Mouse (Mus musculus) 3134 (cell line): ENCODE data around the gene Babam2.

Source experiments
- DNase-seq: peaks from one replicate; pipeline ENCODE4 v3.0.0-alpha.2; 2011; ENCODE audit warnings: low spot score; ENCODE audit not compliant: insufficient read length; ENCODE audit errors: extremely low read depth

Babam2 gene

DNA sequence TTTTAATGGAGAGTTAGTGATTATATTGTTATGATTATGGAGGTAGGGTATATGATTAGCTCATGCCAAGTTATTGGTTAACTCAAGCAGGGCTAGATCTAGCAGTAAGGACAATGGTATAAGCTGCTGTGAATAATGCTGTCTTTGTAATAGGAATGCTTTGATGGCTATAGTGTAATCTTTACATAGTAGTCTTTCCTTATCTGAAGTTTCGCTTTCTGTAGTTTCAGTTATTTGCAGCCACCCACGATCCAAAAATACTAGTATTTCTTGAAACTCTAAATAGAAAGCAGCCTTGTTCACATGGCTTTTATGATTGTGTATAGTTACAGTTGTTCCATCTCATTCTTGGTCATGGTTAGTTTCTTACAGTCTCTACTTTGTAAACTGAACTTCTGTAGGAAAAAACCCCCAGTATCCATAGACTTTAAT is 15.8 kb downstream of the Babam2 start:
- no peak for DNase-seq

DNA sequence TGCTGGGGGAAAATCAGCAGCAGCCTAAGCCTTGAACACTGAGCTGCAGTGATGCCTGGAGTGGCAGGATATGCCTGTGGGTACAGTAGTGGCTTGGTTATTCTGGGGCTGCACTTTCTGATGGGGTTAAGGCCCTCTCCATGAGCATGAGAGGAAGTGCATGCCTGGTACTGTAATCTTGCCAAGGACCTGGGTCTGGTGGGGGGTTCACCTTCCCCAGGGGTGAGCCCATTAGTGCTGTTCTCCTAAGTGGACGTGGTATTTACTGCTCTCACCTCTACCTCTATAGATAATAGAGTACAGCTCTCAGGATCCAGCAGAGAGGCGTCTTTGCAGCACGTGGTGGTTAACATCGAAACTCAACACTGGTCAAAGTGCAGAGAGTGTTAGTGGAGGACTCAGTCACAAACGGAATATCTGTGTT is 16.4 kb downstream of the Babam2 start:
- no peak for DNase-seq

DNA sequence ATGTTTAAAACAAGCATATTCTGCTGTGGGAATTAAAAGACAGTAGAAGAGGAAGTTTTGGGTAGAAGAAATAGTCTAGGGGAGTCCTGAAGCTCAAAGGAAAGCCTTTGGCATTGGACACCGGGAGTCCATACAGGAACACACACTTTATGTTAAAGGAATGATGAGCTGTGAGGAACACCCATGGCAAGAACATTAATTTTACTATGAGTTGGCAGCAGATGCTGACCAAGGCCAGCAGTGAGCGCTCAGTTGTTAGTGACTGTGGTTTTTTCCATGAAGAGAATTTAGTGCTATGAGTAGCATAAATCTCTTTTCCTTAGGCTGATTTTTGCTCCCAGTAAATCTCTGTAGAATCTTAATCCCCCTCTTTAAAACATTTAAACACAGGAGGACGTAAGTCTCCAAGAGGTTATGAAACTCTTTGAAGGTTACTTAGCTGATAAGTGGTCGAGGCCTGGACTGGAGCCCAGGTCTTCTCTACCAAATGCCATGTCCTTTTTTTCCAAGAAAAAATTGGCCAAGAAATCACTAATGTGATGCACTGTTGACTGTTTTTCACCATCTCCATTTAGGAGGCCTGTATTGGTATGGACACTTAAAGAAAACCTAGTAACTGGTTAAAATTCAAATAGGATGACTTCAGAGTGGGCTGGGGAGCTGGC is 18.1 kb downstream of the Babam2 start:
- no peak for DNase-seq

DNA sequence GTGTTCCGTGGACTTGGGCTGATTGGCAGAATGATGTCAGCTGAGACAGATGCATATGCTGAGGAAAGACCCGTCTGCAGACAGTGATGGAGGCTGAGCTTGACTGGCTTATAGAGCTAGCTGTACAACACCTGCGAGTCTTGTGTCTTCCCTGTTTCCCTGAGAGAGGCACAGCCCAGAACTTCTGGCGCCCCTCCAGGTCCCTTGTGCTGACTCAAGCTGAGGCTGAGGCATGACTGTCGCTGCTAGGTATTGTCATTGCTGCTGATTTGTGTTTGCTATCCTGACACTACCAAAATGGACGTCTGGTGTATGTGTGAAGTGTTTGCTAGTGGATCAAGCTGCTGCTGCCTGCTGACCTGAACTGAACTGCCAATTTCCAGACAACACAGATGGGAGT is 27.0 kb downstream of the Babam2 start:
- DNase-seq, result peak; percentile 18

DNA sequence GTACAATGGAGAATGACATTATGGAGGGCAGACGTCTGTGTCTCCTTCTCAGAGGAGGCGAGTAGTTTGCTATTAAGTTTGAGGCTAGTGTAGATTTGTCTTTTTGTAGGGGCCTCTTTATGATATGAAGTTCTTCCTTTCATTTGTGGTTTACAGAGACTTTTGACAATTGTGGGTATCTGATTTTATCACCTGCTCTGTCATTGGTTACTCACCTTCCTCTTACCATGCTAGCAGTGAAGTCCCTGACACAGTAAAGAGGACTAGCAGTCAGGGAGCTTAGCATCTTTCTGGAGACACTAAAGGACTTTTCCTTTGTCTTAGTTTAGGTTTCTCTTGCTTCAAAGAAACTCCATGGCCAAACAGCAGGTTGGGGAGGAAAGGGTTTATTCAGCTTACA is 28.4 kb downstream of the Babam2 start:
- DNase-seq, result no peak

DNA sequence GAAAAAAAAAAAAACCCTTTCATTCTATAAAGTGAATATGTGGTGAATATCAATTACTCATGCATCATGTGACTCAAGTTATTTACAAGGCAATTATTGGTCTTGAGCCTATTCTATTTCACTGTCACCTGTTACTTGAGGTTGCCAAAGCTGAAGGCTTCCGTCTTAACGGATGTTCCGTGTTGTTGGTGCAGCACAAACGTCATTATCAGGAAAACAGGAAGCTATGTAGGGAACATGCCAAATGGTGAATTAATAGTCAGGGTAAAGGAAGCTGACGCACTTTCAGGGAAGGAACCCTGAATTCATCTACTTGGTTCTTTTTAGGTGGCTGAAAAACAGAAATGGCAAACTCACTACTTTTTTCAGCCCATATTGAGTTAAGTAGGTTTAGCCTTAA is 30.0 kb downstream of the Babam2 start:
- DNase-seq, result no peak

DNA sequence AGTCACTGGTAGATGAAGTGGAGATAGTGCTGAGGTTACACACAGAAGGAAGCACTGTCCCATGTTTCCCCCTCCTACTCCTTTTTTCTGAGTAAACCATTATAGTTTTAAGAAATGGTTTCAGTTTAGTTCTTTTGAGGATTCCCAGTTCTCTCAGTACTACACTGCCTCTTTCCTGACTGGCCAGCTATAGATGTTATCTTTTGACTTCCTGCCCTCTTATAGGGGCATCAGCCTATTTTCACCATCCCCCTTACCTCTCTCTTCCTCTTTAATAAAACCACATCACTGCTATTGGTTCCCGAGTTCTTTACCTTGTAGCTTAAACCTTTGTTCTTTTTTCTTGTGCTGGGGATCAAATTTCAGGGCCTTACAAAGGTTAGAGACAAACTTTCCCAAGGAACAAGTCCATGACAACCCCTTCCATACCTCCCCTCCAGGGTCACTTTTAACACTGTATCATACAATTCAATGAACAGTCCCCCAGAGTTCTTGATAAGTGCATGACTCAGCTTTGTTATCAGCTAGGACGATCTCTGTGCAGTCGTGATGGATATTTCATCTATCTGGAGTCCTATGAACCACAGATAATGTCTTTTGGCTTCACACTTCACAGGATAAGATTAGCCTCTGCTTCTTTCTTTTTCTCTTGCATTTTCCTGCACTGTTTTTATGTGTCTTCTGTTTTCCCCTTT is 35.3 kb downstream of the Babam2 start:
- DNase-seq, result no peak

DNA sequence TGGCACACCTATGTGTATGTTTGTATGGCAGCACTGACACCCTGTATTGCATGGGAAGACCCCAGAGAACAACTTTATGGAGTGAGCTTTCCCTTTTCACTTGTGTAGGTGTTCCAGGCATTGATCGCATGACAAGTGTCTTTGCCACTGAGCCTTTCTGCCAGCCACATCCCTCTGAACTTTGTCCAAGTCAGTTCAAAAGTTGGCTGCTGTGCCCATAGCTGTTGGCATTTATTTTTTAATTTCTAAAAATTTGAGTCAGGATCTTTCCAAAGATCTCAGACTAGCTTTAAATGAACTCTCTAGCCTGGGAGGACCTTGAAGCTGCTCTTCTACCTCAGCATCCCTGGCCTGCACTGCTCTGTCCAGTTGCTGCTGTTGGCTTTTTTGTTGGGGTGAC is 44.4 kb downstream of the Babam2 start:
- DNase-seq, result no peak

DNA sequence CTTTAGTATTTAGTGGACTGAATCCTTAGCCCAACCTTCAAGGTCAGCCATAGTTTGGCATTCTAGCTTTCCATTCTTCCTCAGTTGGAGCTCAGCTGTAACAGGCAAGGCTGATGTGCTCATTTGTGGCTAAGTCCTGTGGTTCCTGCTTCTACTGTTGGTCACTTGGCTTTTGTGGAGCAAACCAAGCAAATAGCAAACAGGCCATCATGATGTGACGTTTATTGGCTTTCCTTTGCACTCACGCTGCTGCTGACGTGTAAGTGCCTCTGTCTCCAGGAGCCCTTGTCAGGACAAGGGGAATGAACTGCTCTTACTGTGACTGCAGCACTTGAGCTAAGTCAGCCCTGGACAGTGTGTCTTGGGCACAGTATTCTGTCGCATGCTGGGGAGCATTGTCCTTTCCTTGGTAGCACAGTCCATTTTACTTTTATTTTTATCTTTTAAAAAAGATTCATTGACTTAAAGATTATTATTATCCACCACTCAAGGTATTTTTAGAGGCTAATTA is 45.1 kb downstream of the Babam2 start:
- DNase-seq, result peak; percentile 34

DNA sequence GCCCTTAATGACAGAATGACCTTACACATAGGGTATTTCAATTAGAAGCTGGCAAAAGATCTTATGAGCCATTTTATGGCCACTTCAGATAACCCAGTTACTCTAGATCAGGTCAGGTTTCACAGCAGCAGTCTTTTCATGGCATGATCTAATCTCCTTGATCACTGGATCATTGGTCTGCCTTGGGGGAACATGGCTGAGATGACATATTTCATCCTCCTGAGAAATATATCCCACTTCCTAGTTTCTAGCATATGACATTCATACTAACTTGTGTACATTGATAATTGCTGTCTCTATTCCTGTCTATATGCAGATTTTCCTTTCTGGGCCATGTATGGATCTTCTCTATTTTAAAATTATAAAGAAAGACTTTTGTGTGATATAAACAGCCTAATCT is 51.9 kb downstream of the Babam2 start:
- DNase-seq, result no peak

DNA sequence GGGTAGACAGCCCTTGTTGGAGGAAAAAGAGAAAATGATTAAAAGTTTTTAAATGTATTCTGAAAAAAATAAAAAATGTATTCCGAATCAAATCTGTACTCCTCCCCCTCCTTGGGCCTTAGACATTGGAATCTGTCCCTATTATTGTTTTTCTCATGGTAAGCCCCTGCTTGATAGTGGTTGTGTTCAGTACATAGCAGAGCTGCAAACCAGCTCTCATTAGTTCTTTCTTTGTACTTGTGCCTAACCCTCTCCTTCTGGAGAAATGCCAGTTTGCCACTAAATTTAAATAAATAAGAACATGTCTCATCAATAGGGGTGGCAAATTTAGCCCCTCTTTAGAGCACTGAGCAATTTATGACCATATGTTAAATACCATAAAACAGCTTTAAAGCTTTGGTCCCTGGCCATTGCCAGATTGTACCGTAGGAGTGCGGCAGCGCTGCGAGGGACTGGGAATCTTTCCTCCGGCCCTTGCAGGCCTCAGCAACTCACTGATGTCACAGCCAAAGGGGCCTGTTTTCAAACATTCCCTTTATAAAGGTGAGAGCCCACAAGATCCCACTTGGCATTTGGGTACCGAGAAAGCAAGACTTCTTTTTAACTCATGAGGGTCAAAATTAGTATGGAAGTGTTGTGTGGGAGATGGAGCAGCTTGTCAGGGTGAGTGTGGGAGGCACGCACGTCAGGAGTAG is 52.9 kb downstream of the Babam2 start:
- peak; percentile 19 for DNase-seq

DNA sequence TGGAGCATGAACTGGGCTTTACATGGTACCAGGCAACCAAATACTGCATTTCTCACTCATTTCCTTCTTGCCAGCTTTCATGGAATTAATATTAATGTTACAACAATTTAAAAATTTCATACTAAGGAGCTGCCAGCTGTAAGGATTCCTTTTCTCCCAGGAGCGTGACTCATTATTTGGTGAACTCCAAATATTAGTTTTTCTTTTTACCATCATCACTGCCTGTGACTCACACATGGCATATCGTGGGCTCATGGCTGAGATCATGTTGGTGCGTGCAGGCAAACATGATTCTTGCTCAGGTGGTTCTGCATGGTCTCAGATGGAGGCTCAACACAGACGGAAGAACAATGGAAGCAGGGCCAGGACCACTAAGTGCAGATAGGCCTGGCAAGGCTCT is 53.5 kb downstream of the Babam2 start:
- peak; percentile 60 for DNase-seq

DNA sequence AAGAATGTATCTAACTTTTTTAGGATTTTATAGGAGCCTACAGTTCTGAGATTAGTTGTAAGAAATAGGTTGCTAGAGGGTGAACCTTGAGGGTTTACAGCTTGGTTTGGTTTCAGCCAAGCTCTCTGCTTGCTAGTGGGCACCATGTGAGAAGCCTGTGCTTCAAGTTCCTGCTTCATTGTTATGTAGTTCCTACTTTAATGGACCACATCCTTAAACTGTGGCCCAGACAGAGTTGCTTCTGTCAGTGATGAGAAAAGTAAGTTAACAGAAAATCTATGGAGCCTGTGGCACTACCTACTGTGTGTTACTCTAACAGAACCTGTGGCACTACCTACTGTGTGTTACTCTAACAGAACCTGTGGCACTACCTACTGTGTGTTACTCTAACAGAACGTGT is 57.1 kb downstream of the Babam2 start:
- DNase-seq, result no peak

DNA sequence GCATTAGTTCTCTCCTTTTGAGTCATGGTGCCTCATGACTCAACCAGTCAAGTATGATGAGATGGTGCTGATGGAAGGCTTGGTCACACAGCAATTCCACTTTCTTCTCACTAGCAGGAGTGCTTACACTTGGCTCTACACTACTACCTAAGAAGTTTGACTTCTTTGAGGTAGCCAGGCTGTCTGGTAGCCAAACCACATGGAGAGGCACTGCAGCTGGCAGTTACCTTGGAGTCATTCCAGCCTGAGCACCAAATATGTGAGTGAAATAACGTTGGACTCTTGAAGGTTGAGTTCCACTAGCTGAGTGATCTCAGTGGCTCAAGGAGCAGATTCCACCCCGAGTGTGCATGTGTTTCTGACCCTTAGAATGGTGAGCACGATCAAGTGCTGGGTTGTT is 57.8 kb downstream of the Babam2 start:
- DNase-seq, result peak; percentile 82

DNA sequence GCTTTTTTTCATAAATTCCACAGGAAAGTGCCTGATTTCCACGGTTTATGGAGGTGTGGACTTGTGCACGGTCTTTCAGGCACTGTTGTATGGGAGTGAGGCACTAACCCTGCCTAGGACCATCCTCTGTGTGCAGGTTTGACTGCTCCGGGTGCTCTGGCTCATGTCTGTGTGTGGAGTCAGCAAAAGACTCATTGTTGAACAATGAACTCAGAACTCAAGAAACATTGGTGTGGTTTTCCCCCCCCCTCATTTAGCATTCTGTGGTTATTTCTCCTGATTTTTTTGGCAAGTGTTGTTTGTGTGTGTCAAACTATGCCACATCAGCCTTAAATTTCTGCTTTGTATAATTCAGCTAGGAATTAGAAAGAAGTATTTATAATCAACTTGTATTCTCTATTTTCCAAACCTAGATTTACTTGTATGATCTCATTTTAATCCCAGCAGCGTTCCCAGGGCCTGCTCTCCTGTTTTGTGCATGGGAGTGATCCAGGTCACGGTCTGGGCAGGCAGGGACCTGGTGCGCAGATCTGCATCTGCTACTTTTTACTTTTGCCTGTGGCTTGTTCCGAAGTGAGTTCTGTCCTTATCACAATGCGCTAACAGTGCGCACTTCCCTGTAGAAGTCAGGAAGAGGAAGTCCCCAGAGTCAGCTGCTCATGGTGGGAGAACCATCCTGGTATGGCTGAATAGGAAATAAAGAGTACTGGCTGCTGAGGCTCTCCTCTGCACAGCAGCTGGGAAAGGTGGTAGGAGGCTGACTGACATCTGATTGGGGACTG is 61.0 kb downstream of the Babam2 start:
- peak; percentile 76 for DNase-seq

DNA sequence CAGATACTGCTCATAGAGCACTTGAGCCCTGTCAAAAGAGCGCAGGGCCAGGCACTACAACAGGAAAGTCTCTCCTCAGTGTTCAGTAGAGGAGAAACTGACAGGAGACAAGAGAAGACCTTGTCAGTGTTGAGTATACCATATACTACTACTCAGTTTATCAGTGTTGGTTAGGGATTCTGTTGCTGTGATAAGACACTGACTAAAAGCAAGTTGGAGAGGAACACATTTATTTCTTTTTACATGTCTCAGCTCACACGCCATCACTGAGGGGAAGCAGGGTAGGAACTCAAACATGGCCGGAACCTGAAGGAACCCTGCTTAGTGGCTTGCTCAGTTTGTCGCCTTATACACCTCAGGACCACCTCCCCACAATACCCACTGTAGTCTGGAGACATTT is 64.4 kb downstream of the Babam2 start:
- no peak for DNase-seq

DNA sequence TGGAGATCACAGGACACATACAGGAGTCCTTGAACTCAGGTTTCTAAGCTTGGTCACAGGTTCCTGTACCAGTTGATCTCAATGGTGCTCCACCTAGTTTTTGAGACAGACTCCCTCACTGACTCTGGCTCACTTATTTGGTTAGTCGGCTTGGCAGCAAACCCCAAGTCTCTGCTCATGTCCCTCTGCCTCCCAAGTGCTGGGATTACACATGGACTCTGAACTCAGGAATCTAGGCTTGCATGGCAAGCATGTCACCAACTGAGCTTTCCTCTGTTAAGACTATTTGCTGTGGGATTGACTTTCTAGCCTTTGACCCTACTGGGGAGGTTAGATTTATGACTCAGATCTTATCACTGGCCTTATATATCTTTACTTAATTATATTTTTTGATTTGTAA is 65.3 kb downstream of the Babam2 start:
- no peak for DNase-seq

DNA sequence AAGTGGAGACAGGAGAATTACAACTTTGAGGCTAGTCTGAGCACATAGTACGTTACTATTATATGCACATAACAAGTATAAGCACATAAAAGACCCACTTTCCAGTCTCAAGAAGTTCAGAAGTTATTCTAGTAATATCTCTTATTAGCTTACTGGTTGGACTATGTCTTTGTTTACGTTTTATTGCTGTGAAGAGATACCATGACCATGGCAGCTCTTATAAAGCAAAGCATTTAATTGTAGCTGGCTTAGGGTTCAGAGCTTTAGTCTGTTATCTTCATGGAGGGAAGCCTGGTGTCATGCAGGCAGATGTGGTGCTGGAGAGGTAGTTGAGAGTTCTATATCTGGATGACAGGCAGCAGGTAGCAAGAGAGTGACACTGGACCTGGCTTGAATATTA is 68.3 kb downstream of the Babam2 start:
- DNase-seq, result no peak

DNA sequence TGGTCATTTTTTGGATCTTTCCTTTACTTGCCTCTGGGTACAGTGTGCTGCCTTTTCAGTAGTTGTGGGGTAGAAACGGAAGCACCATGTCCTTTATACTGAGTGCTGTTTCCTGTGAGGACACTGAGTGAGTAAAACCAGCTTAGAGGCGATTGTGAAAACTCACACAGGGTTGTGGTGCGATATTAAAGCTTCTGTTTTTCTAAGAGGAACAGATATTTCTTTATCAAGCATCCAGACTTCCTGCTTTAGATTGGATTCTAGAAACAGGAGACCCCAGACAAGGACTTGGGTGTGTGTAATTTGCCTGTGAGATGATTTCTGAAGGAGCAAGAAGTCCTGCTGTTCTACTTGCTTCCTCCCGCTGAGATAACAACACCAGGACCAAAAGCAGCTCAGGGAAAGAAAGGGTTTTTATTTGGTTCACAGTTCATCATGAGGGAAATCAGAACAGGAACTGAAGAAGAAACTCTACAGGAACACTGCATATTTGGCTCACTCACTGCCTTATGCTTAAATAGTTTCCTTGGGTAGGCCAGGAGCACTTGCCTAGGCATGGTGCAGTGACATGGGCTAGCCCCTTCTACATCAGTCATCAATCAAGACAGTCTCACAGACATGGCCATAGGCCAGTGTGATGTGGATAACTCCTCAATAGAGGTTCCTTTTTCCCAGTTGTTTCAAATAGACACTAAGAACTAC is 69.5 kb downstream of the Babam2 start:
- DNase-seq, result no peak

DNA sequence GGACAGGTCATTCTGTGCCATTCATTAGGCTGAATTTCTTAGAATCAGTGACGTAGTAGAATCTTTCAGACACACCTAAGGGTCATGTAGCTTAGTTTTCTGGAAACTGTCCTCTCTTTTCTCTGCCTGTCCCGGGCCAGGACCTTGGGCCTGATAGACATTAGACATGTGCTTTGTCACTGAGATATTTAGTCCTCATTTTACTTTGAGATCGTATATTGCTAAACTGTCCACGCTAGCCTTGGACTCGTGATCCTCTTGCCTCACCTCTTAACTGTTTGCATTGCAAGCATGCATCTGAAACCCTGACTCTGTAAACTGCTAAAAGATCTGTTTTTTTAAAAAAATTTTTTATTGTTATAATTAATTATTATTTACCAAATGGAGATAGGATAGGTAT is 74.0 kb downstream of the Babam2 start:
- no peak for DNase-seq
